Mouse (Mus musculus): ENCODE results near the gene Arpc2. TPM values are rescaled to one million over a fixed set of nuclear protein-coding genes. Genes with fewer than 3 reads are reported as not detected.
"Not testable (repeated sequence)": the region's sequence is repeated elsewhere in the genome, so short reads cannot be mapped to it uniquely, and the experiment has no call there.

The Arpc2 gene
- total RNA-seq, 2 experiments from 2014 or later = 140 to 145 TPM

- no peak for DNase-seq (ENCODE audit: low spot score in 2 of 2)
These were observed 46.0 kb downstream of the Arpc2 start for GRCm38 (mm10) chr1:74281886-74282285.

DNA sequence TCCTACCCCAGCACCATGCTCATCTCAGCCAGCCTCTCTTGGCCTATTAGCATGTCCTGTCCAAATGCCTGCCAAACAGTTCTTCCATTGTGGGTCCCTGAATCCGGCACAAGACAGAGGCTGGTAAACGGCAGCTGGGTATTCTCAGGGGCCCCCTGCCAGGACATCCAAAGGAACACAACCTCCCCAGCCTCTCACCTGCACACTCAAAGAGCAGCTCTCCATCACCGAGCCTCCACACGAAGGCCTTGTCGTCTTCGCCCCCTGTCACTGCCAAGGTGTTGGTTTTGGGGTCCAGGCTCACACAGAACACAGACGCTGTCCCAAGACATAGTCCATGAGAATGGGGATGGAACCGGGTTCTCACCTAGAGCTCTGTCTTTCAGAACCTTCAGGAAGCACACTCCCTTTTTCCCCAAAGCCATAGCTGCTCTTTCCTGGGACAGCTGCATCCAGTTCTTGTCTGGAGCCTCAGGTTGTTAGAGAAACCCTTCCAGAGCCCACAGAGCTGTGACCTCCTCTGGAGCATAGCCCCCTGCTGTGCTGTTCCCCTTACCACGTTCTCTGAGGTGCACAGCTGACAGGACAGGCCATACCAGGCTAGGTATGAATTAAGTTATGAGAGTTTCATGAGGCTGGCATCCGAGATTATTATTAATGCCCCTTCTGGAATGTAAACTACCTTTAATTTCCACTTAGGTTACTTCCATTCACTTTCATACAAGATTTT is 47.2 kb downstream of the Arpc2 start:
- no peak for DNase-seq (ENCODE audit: low spot score in 2 of 2)

- DNase-seq (ENCODE audit: low spot score in 2 of 2) = peak in 1 of 2 experiments; percentile 67
These were observed 48.0 kb downstream of the Arpc2 start for GRCm38 (mm10) chr1:74283686-74284463.

GRCm38 (mm10) chr1:74284543-74285160 is 48.8 kb downstream of the Arpc2 start, which contains the start of the genes Aamp and Pnkd:
Gene Aamp (minus strand): TSS chr1:74284738.
Gene Pnkd (plus strand): TSS chr1:74284930.
- DNase-seq (ENCODE audit: low spot score in 2 of 2) = peak; percentile 94 to 99

DNA sequence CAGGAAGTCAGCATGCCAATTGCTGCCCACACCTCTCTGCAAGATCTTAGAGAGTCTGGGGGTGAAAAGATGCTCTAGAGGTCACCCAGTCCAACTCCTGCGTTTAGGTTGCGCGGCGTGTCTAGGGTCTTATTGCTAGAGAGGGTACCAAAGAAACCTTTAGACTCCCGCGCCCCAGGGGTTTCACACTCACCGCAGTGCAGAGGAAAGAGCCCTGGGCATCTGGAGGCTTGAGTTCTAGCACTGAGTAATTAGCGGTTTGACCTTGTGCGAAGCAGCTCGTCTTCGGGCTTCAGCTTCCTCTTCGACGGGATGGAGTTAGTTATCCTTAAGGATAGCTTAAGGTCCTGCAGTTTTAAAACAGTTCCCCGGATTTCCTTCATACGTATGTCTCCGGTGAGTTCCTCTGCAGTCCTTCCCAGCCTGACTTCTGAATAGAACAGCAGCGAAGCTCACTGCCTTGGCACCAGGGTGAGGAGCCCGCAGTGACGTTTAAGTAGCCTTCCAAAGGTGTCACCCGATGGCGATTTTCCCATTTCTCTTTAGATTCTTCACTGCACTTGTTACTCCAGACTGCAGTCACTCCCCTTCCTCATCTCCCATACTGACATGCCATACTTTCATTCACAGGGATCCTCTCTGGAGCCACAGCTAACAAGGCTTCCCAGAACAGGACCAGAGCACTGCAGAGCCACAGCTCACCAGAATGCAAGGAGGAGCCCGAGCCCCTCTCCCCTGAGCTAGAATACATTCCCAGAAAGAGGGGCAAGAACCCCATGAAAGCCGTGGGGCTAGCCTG is 49.5 kb downstream of the Arpc2 start:
- DNase-seq (ENCODE audit: low spot score in 2 of 2) = no peak

DNA sequence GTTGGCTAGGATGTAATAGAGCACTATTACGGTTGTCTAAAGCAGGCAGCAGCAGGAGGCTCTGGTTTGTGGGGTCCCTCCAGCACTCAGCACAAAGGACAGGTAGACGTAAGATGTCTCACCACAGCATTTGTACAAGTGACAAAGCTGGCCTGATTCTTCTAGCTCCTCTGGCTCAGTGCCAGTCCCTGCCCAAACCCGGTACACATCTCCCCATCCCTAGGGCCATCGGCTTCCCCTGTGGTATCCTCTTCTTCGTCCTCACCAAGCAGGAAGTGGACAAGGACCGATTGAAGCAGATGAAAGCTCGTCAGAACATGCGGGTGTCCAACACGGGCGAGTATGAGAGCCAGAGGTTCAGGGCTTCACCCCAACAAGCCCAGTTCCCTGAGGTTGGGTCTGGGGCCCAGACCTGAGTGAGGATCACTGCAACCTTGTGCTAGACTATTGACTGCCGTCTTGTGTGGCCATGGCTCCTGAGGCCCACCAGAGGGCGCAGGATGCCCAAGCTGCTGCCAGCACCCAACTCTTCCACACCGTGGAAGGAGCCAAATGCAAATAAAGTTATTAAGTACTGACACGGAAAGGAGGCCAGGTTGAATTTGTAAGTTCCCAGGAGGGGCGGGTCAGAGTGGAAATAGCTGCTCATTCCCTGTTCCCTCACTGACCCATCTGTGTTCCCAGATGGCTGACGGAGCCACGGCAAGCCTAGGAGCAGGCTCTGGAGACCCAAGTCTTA is 51.2 kb downstream of the Arpc2 start:
- not testable (repeated sequence) for DNase-seq (ENCODE audit: low spot score in 2 of 2)

- DNase-seq (ENCODE audit: low spot score in 2 of 2) = no peak
These were observed 52.4 kb downstream of the Arpc2 start for GRCm38 (mm10) chr1:74288327-74288726.

DNA sequence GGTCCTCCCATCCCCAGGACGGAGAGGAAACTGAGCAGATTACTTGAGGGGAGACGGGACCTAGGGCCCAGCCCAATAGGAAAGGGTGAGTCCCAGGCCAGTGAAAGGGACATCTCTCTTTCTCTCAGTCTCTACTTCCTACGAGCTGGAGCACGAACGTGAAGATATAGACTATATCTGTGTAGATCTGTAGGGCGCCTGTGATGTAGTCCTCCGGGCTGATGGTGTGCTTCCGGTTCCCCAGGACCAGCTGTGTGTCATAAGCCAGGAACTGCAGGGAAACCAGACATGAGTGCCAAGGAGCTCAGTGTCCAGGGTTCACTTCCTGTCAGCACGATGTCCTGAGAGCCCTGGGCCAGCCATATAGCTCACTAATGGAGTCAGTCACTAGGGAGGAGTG is 53.4 kb downstream of the Arpc2 start:
- no peak for DNase-seq (ENCODE audit: low spot score in 2 of 2)

DNA sequence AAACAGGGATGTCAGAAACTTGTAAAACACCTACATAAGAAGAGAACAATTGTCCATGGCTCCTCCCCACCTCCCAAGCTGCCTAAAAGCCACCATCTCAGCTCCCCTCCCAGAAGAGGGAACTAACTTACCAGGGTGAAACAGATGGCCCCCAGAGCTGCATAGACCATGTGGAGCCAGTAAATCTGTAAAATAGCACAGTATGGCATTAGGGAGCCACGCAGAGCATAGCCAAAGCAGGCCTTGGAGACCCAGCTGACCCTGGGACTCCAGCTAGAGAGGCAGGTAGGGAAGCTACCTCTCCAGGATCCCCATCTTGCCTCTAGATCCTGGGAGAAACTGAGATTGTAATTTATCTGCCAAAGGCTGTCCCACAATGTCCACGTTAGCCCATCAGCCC is 53.9 kb downstream of the Arpc2 start:
- DNase-seq (ENCODE audit: low spot score in 2 of 2) = no peak

DNA sequence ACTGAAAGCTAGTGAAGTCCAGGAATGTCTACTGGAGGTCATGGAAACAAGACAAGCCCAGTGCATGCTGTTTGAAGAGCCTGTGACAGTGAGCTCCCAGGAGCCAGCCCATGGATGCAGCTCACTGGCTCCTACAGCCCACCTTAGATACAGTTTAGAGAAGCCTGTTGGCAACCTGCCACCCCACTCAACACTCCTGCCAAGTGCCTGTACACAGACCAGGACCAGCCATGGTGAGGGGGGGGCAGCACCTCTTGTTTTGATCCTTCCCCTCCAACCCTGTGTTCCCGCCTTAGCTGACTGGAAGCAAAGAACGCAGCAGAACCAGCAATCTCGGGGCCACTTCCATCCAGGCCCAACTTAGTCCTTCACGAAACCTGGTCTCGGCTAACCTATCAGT is 54.3 kb downstream of the Arpc2 start:
- no peak for DNase-seq (ENCODE audit: low spot score in 2 of 2)

DNA sequence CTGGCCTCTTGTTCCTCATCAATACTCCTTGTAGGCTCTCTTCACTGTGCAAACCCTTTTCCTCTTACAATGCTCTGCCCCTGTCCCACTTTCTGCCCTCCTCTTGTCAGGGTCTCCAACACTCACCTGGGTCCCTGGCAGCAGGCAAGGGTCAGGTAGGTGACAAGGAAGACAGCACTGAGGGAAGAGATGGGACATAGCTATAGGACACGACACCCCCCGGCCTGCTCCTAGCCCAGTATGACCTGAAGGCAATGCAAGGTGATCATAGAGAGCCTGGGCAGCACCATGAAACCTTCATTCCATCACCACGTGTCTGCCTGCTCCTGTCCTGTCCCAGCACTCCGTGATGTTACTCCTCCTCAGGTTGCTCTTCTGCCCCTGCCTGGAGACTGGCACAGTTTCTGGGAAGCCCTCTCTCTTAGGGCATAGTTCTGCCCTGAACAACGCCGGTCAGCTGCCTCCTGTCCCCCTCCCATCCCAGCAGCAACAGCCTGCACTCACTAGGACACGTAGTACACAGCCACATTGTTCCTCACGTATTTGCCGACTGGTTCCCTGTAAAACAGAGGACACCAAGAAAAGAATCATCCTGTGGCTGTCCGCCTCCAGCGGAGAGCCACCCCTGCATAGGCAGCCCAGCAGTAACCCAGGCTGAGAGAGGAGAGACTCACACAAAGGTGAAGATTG is 56.6 kb downstream of the Arpc2 start:
- no peak for DNase-seq (ENCODE audit: low spot score in 2 of 2)

DNA sequence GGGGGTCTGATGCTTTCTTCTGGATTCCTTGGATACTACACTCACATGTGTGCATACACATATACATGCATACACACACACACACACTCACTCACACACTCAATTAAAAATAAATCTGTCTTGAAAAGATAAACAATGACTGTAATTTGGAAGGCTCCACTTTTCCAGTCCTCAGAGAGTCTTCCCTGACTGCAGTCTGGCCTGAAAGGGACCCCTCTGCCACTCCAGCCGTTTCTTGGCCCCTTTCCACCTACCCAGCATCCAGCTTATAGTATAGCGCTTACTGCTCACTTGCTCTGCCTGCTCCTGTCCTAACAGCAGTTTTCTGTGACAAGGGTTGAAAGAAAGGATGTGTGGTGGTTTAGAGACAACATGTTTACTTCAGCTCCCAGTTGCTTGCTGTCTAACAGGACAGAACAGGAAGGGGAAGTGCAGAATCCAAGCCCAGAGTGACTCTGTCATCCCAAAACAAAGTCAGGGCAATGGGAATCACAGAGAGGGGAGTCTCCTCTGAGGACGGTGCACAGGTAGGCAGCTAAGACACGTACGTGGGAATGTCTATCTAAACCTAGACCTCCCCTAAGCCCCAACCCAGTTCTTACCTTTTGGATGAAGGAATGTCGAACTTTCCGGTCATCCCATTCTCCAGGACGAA is 57.5 kb downstream of the Arpc2 start:
- DNase-seq (ENCODE audit: low spot score in 2 of 2) = no peak

DNA sequence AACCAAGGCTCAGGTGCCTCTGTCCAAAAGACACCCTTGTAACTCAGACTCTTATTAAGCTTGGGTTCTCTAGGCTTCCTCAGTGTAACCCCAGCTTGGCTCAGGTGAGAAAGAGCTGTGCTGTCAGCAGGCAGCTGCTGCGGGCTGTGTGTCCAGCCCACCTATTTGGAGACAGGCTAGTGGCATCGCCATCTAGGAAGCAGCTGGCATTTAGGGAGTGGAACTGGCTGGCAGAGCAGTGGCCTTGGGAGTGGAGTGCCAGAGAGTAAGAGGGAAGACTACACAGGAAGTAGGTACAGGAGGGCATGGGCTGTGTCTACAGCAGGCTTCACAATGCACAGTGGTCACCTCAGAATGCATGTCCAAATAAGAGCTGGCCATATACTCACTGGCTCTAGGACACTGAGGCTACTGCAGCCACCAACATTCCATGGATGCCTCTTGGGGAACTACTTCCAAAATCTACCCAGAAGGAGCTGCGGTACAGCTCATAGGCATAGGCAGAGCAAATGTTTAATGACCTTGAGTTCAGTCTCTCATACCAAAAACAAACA is 58.3 kb downstream of the Arpc2 start:
- no peak for DNase-seq (ENCODE audit: low spot score in 2 of 2)

GRCm38 (mm10) chr1:74294733-74295455 is 59.0 kb downstream of the Arpc2 start:
- DNase-seq (ENCODE audit: low spot score in 2 of 2) = no peak

GRCm38 (mm10) chr1:74295456-74296171 is 59.7 kb downstream of the Arpc2 start:
- DNase-seq (ENCODE audit: low spot score in 2 of 2) = peak; percentile 83 to 92

- DNase-seq (ENCODE audit: low spot score in 2 of 2) = no peak
These were observed 60.6 kb downstream of the Arpc2 start for GRCm38 (mm10) chr1:74296477-74296876.

- DNase-seq (ENCODE audit: low spot score in 2 of 2) = no peak
These were observed 61.4 kb downstream of the Arpc2 start for GRCm38 (mm10) chr1:74297269-74297668.

All from gastrocnemius, postnatal 4 days (tissue).